Mouse (Mus musculus): ENCODE results near the gene Olfr860.
"Not testable (repeated sequence)": the region's sequence is repeated elsewhere in the genome, so short reads cannot be mapped to it uniquely, and the experiment has no call there.

- not testable (repeated sequence) for TF ChIP-seq MYOD1 (IDR thresholded peaks at IDR 0.05; ENCODE audit: control insufficient read depth, insufficient read length, low read depth); CTCF (IDR thresholded peaks at IDR 0.05; ENCODE audit: control insufficient read depth, insufficient read depth, insufficient read length); MAX (IDR thresholded peaks at IDR 0.05); MYOG (IDR thresholded peaks at IDR 0.05; ENCODE audit: control insufficient read depth, extremely low read depth, insufficient read length); USF1 (IDR thresholded peaks at IDR 0.05; ENCODE audit: low read depth); FOSL1 (IDR thresholded peaks at IDR 0.05; ENCODE audit: insufficient read depth, low read length, poor library complexity, severe bottlenecking)
These were observed 44.9 kb downstream of the Olfr860 start, which contains the start of gene Olfr859 for GRCm38 (mm10) chr9:19804606-19805005.

Data from C2C12 (cell line).